Mouse (Mus musculus): ENCODE data around the gene Slf1. TPM values are rescaled to one million over a fixed set of nuclear protein-coding genes. Genes with fewer than 3 reads are reported as not detected.

Gene Slf1
- polyA plus RNA-seq, 1 experiment from 2014 or later = 27.9 TPM

DNA sequence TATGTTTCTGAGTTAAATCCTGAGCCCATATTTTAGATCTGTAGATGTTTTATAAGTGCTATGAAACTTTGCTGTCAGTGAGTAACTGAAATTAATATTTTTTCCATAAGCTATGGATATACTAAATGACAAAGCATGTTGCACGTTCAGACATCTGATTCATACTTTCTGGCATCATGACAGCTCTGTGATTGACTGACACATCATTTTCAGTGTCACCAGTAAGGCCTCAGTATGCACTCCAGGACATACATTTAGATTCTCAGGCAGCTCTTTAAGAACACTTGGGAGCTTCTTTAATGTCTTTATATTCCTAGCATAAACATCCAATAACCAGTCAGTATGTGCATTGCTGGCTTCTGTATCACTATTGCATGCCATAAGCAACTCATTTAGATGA is 91.9 kb downstream of the Slf1 start:
- H3K27ac ChIP-seq (ENCODE audit: low read depth, low read length) = no peak overlapping the region
- H3K36me3 ChIP-seq (ENCODE audit: control insufficient read depth, insufficient read depth, low read length) = 0 out of 2 replicates have a peak, but pooled peaks cover 2% of the 10 kb centered on the region
- H3K27me3 ChIP-seq (ENCODE audit: control insufficient read depth, insufficient read depth, low read length) = no peaks in the 10 kb centered on the region
- no peak overlapping the region for H3K4me3 ChIP-seq (ENCODE audit: low read depth, low read length)
- 71% methylated on average over 1 of the region's 1 CpGs for WGBS (ENCODE audit: insufficient replicate concordance)
- ATAC-seq (replicated peaks; ENCODE audit: insufficient number of reproducible peaks, low FRiP score, low TSS enrichment) = no peak
- H3K9ac ChIP-seq (ENCODE audit: low read depth, low read length) = no peak overlapping the region
- no peaks in the 10 kb centered on the region for H3K9me3 ChIP-seq (replicated peaks; ENCODE audit: control insufficient read depth, low read length)
- H3K4me1 ChIP-seq (ENCODE audit: control insufficient read depth, insufficient read depth, low read length) = no peaks in the 10 kb centered on the region
- no peak overlapping the region for H3K4me2 ChIP-seq

- Histone ChIP-seq H3K4me3 (ENCODE audit: low read depth, low read length) (no peak overlapping the region), H3K27ac (ENCODE audit: low read depth, low read length) (no peak overlapping the region), H3K4me1 (ENCODE audit: control insufficient read depth, insufficient read depth, low read length) (0 out of 2 replicates have a peak, but pooled peaks cover 2% of the 10 kb centered on the region), H3K9me3 (replicated peaks; ENCODE audit: control insufficient read depth, low read length) (no peaks in the 10 kb centered on the region), H3K36me3 (ENCODE audit: control insufficient read depth, insufficient read depth, low read length) (no peaks in the 10 kb centered on the region), H3K4me2 (peak overlapping the region; percentile 37), H3K27me3 (ENCODE audit: control insufficient read depth, insufficient read depth, low read length) (no peaks in the 10 kb centered on the region), H3K9ac (ENCODE audit: low read depth, low read length) (no peak overlapping the region)
- WGBS (ENCODE audit: insufficient replicate concordance) = 45% methylated on average over 5 of the region's 5 CpGs
- no peak for ATAC-seq (replicated peaks; ENCODE audit: insufficient number of reproducible peaks, low FRiP score, low TSS enrichment)
These were observed 105.7 kb downstream of the Slf1 start for GRCm38 (mm10) chr13:77029594-77029993.

- Histone ChIP-seq H3K27ac (ENCODE audit: low read depth, low read length) (no peak overlapping the region), H3K4me3 (ENCODE audit: low read depth, low read length) (no peak overlapping the region), H3K27me3 (ENCODE audit: control insufficient read depth, insufficient read depth, low read length) (no peaks in the 10 kb centered on the region), H3K4me2 (no peak overlapping the region), H3K9me3 (replicated peaks; ENCODE audit: control insufficient read depth, low read length) (no peaks in the 10 kb centered on the region), H3K9ac (ENCODE audit: low read depth, low read length) (no peak overlapping the region), H3K36me3 (ENCODE audit: control insufficient read depth, insufficient read depth, low read length) (no peaks in the 10 kb centered on the region), H3K4me1 (ENCODE audit: control insufficient read depth, insufficient read depth, low read length) (no peaks in the 10 kb centered on the region)
- 73% methylated on average over 2 of the region's 2 CpGs for WGBS (ENCODE audit: insufficient replicate concordance)
- ATAC-seq (replicated peaks; ENCODE audit: insufficient number of reproducible peaks, low FRiP score, low TSS enrichment) = no peak
These were observed 116.4 kb downstream of the Slf1 start for GRCm38 (mm10) chr13:77018851-77019250.

- Histone ChIP-seq H3K4me3 (ENCODE audit: low read depth, low read length) (no peak overlapping the region), H3K27ac (ENCODE audit: low read depth, low read length) (no peak overlapping the region), H3K9me3 (replicated peaks; ENCODE audit: control insufficient read depth, low read length) (no peaks in the 10 kb centered on the region), H3K36me3 (ENCODE audit: control insufficient read depth, insufficient read depth, low read length) (no peaks in the 10 kb centered on the region), H3K27me3 (ENCODE audit: control insufficient read depth, insufficient read depth, low read length) (no peaks in the 10 kb centered on the region), H3K9ac (ENCODE audit: low read depth, low read length) (no peak overlapping the region), H3K4me1 (ENCODE audit: control insufficient read depth, insufficient read depth, low read length) (no peaks in the 10 kb centered on the region), H3K4me2 (no peak overlapping the region)
- no peak for ATAC-seq (replicated peaks; ENCODE audit: insufficient number of reproducible peaks, low FRiP score, low TSS enrichment)
- 63% methylated on average over 1 of the region's 1 CpGs for WGBS (ENCODE audit: insufficient replicate concordance)
These were observed 131.6 kb downstream of the Slf1 start for GRCm38 (mm10) chr13:77003684-77004083.

DNA sequence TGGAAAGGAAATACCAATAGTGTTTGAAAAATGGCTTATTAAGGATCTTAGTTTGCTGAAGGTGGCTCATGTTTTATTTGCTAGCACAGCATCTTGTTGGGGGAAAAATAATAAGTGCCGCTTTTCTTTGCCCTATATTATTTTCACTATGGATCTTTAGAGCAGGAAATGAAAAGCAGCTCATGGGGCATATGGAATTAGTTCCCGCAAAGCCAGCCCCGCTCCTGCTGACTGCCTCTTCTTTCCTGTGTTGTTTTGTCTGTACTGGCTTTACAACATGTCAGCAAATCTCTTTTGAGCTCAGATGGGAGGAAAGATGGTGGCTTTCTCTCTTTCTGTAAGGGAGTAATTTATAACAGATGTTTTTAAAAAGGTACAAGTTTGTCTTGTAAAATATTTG is 132.6 kb downstream of the Slf1 start:
- Histone ChIP-seq H3K4me1 (ENCODE audit: control insufficient read depth, insufficient read depth, low read length) (no peaks in the 10 kb centered on the region), H3K9ac (ENCODE audit: low read depth, low read length) (no peak overlapping the region), H3K9me3 (replicated peaks; ENCODE audit: control insufficient read depth, low read length) (no peaks in the 10 kb centered on the region), H3K27ac (ENCODE audit: low read depth, low read length) (no peak overlapping the region), H3K4me3 (ENCODE audit: low read depth, low read length) (no peak overlapping the region), H3K36me3 (ENCODE audit: control insufficient read depth, insufficient read depth, low read length) (no peaks in the 10 kb centered on the region), H3K4me2 (no peak overlapping the region), H3K27me3 (ENCODE audit: control insufficient read depth, insufficient read depth, low read length) (no peaks in the 10 kb centered on the region)
- 73% methylated on average over 3 of the region's 3 CpGs for WGBS (ENCODE audit: insufficient replicate concordance)
- ATAC-seq (replicated peaks; ENCODE audit: insufficient number of reproducible peaks, low FRiP score, low TSS enrichment) = no peak

Other genes starting within 250 kb of the Slf1 start
- gene 2210408I21Rik, start 67 bp upstream of the Slf1 start, polyA plus RNA-seq (2014; fragmentation: Nextera tagmentation; extraction: Ambion mirVana) = 4.9 and 7.0 TPM in 2 replicates